Mouse (Mus musculus): ENCODE data around the gene Trappc1.

GRCm38 (mm10) chr11:69356544-69356943, 32.8 kb downstream of the Trappc1 start:
- TF ChIP-seq CTCF (IDR thresholded peaks at IDR 0.05; ENCODE audit: insufficient read depth, low read length), result no peak
- TF ChIP-seq POLR2A (IDR thresholded peaks at IDR 0.05; ENCODE audit: borderline replicate concordance, extremely low read depth, low read depth, low read length), result no peak
